ENCODE assay signal across 8 mouse cellular contexts in the genomic region with DNA sequence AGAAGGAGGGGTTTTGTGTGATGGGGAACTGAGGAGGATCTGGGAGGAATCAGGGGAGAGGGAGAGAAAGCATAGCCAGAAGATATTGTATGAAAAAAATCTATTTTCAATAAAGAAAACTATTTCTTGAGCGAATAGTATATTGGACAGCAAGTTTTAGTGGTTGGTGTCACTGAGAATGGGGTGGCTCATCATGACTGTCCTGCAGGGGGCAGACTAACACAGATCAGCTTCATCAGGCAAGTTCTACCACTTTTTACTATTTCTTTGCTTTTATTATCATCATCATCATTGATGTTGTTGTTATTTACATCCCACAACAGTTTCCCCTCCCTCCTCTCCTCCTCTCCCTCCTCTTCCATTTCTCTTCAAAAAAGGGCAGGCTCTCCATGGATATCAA. TPM values are rescaled to one million over a fixed set of nuclear protein-coding genes. Genes with fewer than 3 reads are reported as not detected.
DNase-seq lines count a peak whose midpoint lies in the region; ATAC-seq lines count a peak whose summit lies in the region.

No protein-coding gene starts in this region.

- H3K36me3 ChIP-seq in midbrain, embryonic 14.5 days (ENCODE audit: control insufficient read depth, insufficient read depth, low read length) = no peaks in the 10 kb centered on the region
- no peaks in the 10 kb centered on the region for H3K36me3 ChIP-seq in midbrain, embryonic 16.5 days (ENCODE audit: control insufficient read depth, insufficient read depth, low read length)

- 0 out of 2 replicates have a peak, but pooled peaks cover 6% of the 10 kb centered on the region for H3K9me3 ChIP-seq in midbrain, embryonic 14.5 days (ENCODE audit: control insufficient read depth, low read length)
- no peaks in the 10 kb centered on the region for H3K9me3 ChIP-seq in midbrain, embryonic 16.5 days (replicated peaks; ENCODE audit: control insufficient read depth, low read length, poor library complexity, severe bottlenecking)

- ATAC-seq in midbrain, embryonic 14.5 days (ENCODE audit: low FRiP score, low TSS enrichment) = no peak
- ATAC-seq in midbrain, embryonic 16.5 days = no peak
- peak; percentile 88 for ATAC-seq in megakaryocyte, adult 5-6 weeks (ENCODE audit: poor library complexity, severe bottlenecking)

- H3K4me1 ChIP-seq in midbrain, embryonic 14.5 days (ENCODE audit: control insufficient read depth, insufficient read depth, low read length) = no peaks in the 10 kb centered on the region
- no peaks in the 10 kb centered on the region for H3K4me1 ChIP-seq in midbrain, embryonic 16.5 days (ENCODE audit: control insufficient read depth, insufficient read depth, low read length)

- no peak overlapping the region for H3K4me3 ChIP-seq in midbrain, embryonic 14.5 days (replicated peaks; ENCODE audit: low read depth, low read length)
- H3K4me3 ChIP-seq in midbrain, embryonic 16.5 days (ENCODE audit: low read depth, low read length) = no peak overlapping the region

- no peak overlapping the region for H3K4me2 ChIP-seq in midbrain, embryonic 14.5 days (ENCODE audit: low read length)
- no peak overlapping the region for H3K4me2 ChIP-seq in midbrain, embryonic 16.5 days (ENCODE audit: low read length)

- H3K27ac ChIP-seq in midbrain, embryonic 14.5 days (replicated peaks; ENCODE audit: low read depth, low read length) = no peak overlapping the region
- H3K27ac ChIP-seq in midbrain, embryonic 16.5 days (ENCODE audit: low read length) = no peak overlapping the region

- 86% methylated on average over 1 of the region's 1 CpGs for WGBS in midbrain, embryonic 14.5 days
- 67% methylated on average over 1 of the region's 1 CpGs for WGBS in midbrain, embryonic 16.5 days

- DNase-seq in embryo, embryonic 10 days (ENCODE audit: low spot score) = peak; percentile 53
- DNase-seq in embryo, embryonic 10.5 days (ENCODE audit: low spot score) = no peak
- peak; percentile 8 for DNase-seq in midbrain, embryonic 14.5 days
- DNase-seq in c-Kit-positive CD71-positive TER-119-negative erythroid progenitor cells, embryonic 14.5 days (ENCODE audit: low read depth) = peak; percentile 36
- DNase-seq in frontal cortex, postnatal 14 days (ENCODE audit: low spot score in 2 of 2) = no peak
- DNase-seq in testis, postnatal 10 days (ENCODE audit: low spot score) = no peak

- no peaks in the 10 kb centered on the region for H3K27me3 ChIP-seq in midbrain, embryonic 14.5 days (ENCODE audit: control insufficient read depth, insufficient read depth, low read length)
- no peaks in the 10 kb centered on the region for H3K27me3 ChIP-seq in midbrain, embryonic 16.5 days (ENCODE audit: control insufficient read depth, insufficient read depth, low read depth, low read length)

- no peak overlapping the region for H3K9ac ChIP-seq in midbrain, embryonic 14.5 days (replicated peaks; ENCODE audit: low read length)
- no peak overlapping the region for H3K9ac ChIP-seq in midbrain, embryonic 16.5 days (ENCODE audit: low read depth, low read length)

RNA-seq across cellular contexts. Expression of a gene that starts 34.7 kb away (rescaled TPM):
- 64.6 and 68.9 TPM in 2 replicates for polyA plus RNA-seq in midbrain, embryonic 14.5 days (2014; fragmentation: Nextera tagmentation; extraction: Ambion mirVana)
- 68.0 and 72.2 TPM in 2 replicates for polyA plus RNA-seq in midbrain, embryonic 16.5 days (2015; fragmentation: Nextera tagmentation; extraction: Ambion mirVana)
- total RNA-seq in megakaryocyte, adult 5-6 weeks (2015) = 30.8 and 32.9 TPM in 2 replicates
- 33.6 and 37.7 TPM in 2 replicates for total RNA-seq in megakaryocyte, adult 5-6 weeks (2017)

Comparison
In these comparisons a context has a peak if more than half of its experiments do, and no peak if none do; other contexts are left out.
1. DNase-seq: peak in embryo, embryonic 10 days (single experiment), midbrain, embryonic 14.5 days (single experiment) and c-Kit-positive CD71-positive TER-119-negative erythroid progenitor cells, embryonic 14.5 days (single experiment); none in embryo, embryonic 10.5 days (single experiment), frontal cortex, postnatal 14 days (0 of 2) and testis, postnatal 10 days (single experiment).